Mouse (Mus musculus): Measurements from ENCODE around the gene Hmga2.

- TF ChIP-seq CTCF (IDR thresholded peaks at IDR 0.05): no peak
- no peak for TF ChIP-seq EP300 (IDR thresholded peaks at IDR 0.05)
These were observed 14.5 kb downstream of the Hmga2 start for GRCm38 (mm10) chr10:120461769-120462168.
